Mouse (Mus musculus) hindbrain, embryonic 13.5 days (tissue): ENCODE data around the gene Cat. TPM values are rescaled to one million over a fixed set of nuclear protein-coding genes. Genes with fewer than 3 reads are reported as not detected.
A peak's percentile ranks its signal among the peaks of the same experiment; 100 is the strongest.

Source experiments
- ATAC-seq: fragments of 200-750 bp; cut with Nextera tagmentation; 2 replicates; pipeline ENCODE4 v1.8.0; 2017; ENCODE audit warnings: moderate TSS enrichment; ENCODE audit not compliant: low FRiP score
- H3K27ac ChIP-seq: fragments of 300-500 bp; sonication (generic); 2 replicates; pipeline ENCODE4 v1.5.1; 2015; ENCODE audit warnings: inconsistent platforms, mild to moderate bottlenecking, moderate library complexity
- H3K27me3 ChIP-seq: fragments of 300-500 bp; sonication (generic); 2 replicates; pipeline ENCODE4 v1.6.1; 2015; ENCODE audit warnings: mild to moderate bottlenecking, inconsistent platforms
- H3K36me3 ChIP-seq: fragments of 300-500 bp; sonication (generic); 2 replicates; pipeline ENCODE4 v1.6.1; 2015; ENCODE audit warnings: mild to moderate bottlenecking, inconsistent platforms
- H3K4me1 ChIP-seq: fragments of 300-500 bp; sonication (generic); replicated peaks from 2 replicates; pipeline ENCODE4 v1.6.1; 2015; ENCODE audit warnings: inconsistent platforms
- H3K4me2 ChIP-seq: fragments of 300-500 bp; sonication (generic); 2 replicates; pipeline ENCODE4 v1.6.1; 2015; ENCODE audit warnings: inconsistent platforms, mild to moderate bottlenecking, moderate library complexity
- H3K4me3 ChIP-seq: fragments of 300-500 bp; sonication (generic); 2 replicates; pipeline ENCODE4 v1.5.1; 2015; ENCODE audit warnings: mild to moderate bottlenecking, inconsistent platforms
- H3K9ac ChIP-seq: fragments of 300-500 bp; sonication (generic); 2 replicates; pipeline ENCODE4 v1.6.1; 2015; ENCODE audit warnings: mild to moderate bottlenecking, inconsistent platforms
- H3K9me3 ChIP-seq: fragments of 300-500 bp; sonication (generic); 2 replicates; pipeline ENCODE4 v1.6.1; 2016; ENCODE audit warnings: inconsistent platforms
- WGBS: fragments of 180-500 bp; shearing (Covaris S2); methylation state at CpG from one replicate; pipeline ENCODE4 v1.1.7; 2015; 5-methylcytosine and 5-hydroxymethylcytosine counted together
- polyA plus RNA-seq: library from polyadenylated mRNA; unstranded; fragments of >200 nt; fragmentation: Nextera tagmentation; extraction: Ambion mirVana; gene quantifications from 2 replicates; pipeline ENCODE4 v1.2.1, GENCODE M21; 2015

Gene Cat
- polyA plus RNA-seq, 1 experiment from 2014 or later = 74.1 TPM

DNA sequence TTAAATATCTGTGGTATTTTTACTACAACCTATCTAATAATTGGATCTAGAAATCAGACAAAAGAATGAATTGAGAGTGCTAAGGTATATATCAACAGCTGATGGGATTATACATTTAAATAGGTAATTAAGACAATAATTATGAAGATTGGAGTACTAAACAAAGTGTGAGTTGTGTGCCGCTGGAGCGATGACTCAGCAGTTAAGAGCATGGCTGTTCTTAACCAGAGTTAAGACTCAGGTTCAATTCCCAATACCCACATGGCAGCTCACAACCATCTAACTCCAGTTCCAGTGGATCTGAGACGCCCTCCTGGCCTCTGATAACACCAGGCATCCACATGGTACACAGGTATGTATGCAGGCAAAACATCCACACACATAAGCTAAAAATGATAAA, 11.6 kb downstream of the Cat start:
- Histone ChIP-seq H3K27ac (no peak overlapping the region), H3K9me3 (no peaks in the 10 kb centered on the region), H3K9ac (no peak overlapping the region), H3K4me2 (no peak overlapping the region), H3K27me3 (no peaks in the 10 kb centered on the region), H3K4me3 (no peak overlapping the region), H3K36me3 (peaks cover 58% of the 10 kb centered on the region), H3K4me1 (no peaks in the 10 kb centered on the region)
- ATAC-seq = no peak
- WGBS = 97% methylated on average over 3 of the region's 3 CpGs

DNA sequence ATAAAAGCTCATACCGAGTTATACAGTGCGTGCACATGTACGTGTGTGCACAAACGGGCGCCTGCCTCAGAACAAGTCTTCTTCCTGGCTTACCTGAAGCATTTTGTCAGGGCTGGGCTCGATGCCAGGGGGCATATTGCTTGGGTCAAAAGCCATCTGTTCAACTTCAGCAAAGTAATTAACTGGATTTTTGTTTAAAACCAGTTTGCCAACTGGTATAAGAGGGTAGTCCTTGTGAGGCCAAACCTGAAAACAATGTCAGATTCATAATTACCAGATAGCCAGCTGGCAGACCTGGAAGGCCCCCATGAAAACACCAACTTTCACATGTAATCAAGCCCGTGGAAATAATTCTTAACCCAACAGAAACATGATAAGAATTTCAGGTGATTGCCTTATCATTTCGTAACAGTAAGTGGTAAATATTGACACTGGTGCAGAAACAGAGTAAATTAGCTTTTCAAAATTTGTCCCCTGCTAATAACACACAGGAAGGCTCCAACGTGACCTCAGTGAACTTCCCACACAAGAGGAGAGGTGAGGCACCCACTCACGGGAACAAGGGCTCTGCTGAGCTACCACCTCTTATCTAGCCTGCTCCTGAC, 17.9 kb downstream of the Cat start:
- H3K27ac ChIP-seq = no peak overlapping the region
- WGBS = 92% methylated on average over 10 of the region's 10 CpGs
- no peak for ATAC-seq
- H3K9me3 ChIP-seq = no peaks in the 10 kb centered on the region
- no peak overlapping the region for H3K4me3 ChIP-seq
- H3K27me3 ChIP-seq = no peaks in the 10 kb centered on the region
- peaks cover 74% of the 10 kb centered on the region for H3K36me3 ChIP-seq
- no peaks in the 10 kb centered on the region for H3K4me1 ChIP-seq
- no peak overlapping the region for H3K4me2 ChIP-seq
- H3K9ac ChIP-seq = no peak overlapping the region

DNA sequence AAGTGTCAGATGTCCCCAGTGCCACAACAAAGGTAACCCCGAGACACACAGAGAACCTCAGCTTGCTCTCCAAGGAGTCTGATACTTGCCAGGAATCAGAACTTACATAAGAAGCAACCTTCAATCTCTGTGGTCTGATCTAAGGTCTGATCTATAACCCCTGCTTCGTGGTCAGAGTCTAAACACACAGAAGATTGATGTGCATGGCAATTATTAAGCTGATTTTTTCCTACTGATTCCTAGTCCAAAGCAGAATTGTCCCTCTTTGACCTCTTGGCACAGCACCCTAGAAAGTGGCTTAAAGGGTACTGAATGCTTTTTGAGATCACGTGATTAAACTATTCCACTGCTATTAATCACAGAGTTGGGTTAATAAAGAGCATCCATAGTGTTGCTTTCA, 18.7 kb downstream of the Cat start:
- Histone ChIP-seq H3K27me3 (no peaks in the 10 kb centered on the region), H3K36me3 (peaks cover 78% of the 10 kb centered on the region), H3K4me3 (no peak overlapping the region), H3K4me2 (no peak overlapping the region), H3K27ac (no peak overlapping the region), H3K9ac (no peak overlapping the region), H3K9me3 (no peaks in the 10 kb centered on the region), H3K4me1 (no peaks in the 10 kb centered on the region)
- 93% methylated on average over 3 of the region's 3 CpGs for WGBS
- no peak for ATAC-seq

DNA sequence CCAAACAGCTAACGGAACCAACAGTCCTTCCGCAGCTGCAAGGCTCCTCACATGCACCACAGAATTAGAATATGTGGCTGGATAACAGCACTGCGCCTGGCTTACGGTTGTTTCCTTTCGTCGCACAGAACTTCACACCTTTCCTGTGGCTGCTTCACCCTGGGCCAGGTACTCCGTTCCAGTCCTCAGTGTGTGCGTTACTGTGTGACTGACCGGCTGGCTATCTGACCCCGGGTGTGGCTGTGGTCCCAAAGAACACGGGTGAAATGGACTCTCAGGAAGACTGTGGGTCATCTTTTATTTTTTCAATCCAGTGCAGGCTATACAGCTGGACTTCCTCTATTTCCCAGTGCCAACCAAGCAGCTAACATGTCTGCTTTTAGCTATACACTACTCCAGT, 19.5 kb downstream of the Cat start:
- Histone ChIP-seq H3K4me1 (no peaks in the 10 kb centered on the region), H3K4me2 (no peak overlapping the region), H3K9ac (no peak overlapping the region), H3K9me3 (no peaks in the 10 kb centered on the region), H3K36me3 (peaks cover 77% of the 10 kb centered on the region), H3K4me3 (no peak overlapping the region), H3K27ac (no peak overlapping the region), H3K27me3 (no peaks in the 10 kb centered on the region)
- ATAC-seq = no peak
- 92% methylated on average over 11 of the region's 11 CpGs for WGBS

DNA sequence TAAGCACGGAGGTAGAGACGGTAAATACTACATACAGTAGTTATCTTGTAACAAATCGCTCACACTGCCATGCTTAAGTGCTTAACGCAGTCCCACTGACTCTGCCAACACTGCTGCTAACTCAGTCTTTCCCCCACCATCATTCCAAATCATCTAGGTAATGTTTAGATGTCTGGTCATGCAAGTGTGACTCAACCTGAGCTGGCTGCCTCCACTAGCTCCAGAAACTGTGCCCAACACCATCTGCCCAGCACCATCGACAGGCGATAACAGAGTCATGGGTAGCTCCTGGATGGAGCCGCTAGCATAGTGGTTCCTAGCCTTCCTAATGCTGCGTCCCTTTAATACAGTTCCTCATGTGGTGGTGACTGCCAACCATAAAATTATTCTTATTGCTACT, 20.4 kb downstream of the Cat start:
- Histone ChIP-seq H3K9me3 (no peaks in the 10 kb centered on the region), H3K4me2 (no peak overlapping the region), H3K4me3 (no peak overlapping the region), H3K27ac (no peak overlapping the region), H3K36me3 (peaks cover 77% of the 10 kb centered on the region), H3K27me3 (no peaks in the 10 kb centered on the region), H3K9ac (no peak overlapping the region), H3K4me1 (no peaks in the 10 kb centered on the region)
- no peak for ATAC-seq
- over 99% methylated on average over 8 of the region's 8 CpGs for WGBS

DNA sequence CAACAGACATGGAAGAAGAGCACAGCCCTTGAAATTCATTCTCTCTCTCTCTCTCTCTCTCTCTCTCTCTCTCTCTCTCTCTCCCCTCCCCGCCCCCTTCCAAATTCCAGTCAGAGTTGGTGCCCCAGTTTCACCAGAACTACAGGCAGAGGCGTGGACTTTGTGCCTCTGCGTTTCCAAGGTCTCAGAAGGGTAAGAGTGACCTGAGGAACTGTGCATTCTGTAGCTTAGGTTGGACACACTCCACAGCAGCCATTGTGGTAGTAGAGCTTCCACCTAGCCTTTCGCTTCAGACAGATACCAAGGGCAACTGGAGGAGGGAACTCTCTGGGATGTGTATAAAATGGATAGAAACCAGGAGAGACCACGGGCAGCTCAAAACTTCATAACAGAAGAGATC, 22.2 kb downstream of the Cat start:
- Histone ChIP-seq H3K36me3 (peaks cover 86% of the 10 kb centered on the region), H3K9ac (no peak overlapping the region), H3K4me2 (no peak overlapping the region), H3K4me1 (no peaks in the 10 kb centered on the region), H3K27ac (no peak overlapping the region), H3K9me3 (no peaks in the 10 kb centered on the region), H3K27me3 (no peaks in the 10 kb centered on the region), H3K4me3 (no peak overlapping the region)
- 95% methylated on average over 5 of the region's 5 CpGs for WGBS
- ATAC-seq = no peak

DNA sequence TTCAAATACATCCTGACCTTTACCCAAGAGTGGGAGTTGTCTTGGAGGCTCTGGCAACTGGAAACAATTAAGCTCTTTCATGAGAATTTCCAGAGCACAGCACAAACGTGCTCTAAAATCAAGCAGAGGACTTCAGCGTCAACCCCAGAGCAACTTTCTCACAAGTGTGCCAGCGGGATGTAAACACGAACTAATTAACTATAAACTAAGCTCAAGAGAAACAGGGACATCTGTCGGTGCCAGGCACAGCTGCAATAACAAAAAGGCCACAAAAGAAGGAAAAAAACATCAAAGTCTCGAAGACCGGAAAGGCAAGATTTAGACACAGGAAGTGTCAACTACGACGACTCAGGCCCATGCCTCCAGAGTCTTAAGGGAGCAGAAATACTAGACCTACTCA, 23.2 kb downstream of the Cat start:
- peak overlapping the region; percentile 27; the same call in 1 of the 2 replicates for H3K27ac ChIP-seq
- H3K9me3 ChIP-seq = no peaks in the 10 kb centered on the region
- no peak overlapping the region for H3K4me2 ChIP-seq
- 59% methylated on average over 9 of the region's 9 CpGs for WGBS
- no peaks in the 10 kb centered on the region for H3K27me3 ChIP-seq
- H3K4me3 ChIP-seq = no peak overlapping the region
- no peak for ATAC-seq
- H3K9ac ChIP-seq = no peak overlapping the region
- H3K36me3 ChIP-seq = peaks cover 77% of the 10 kb centered on the region
- no peaks in the 10 kb centered on the region for H3K4me1 ChIP-seq

DNA sequence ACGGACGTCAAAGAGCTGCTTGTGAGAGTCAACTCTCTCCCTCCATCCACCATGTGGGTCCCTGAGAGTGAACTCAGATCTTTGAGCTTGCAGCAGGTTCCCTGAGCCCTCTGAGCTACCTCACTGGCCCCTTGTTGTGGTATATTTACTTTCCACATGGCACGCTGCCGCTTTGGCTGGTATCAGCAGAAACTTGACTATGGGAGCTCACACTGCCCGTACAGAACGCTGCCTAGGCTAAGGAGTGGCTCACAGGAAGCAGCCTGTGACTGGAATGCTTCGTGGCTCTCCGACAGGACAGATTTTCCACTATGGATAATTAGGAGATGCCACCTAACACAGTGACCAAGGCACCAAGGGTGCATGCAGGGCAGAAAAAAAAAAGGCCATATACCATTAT, 23.8 kb downstream of the Cat start:
- Histone ChIP-seq H3K27me3 (no peaks in the 10 kb centered on the region), H3K36me3 (peaks cover 75% of the 10 kb centered on the region), H3K9me3 (no peaks in the 10 kb centered on the region), H3K9ac (no peak overlapping the region), H3K4me1 (no peaks in the 10 kb centered on the region), H3K27ac (peak overlapping the region; percentile 27; the same call in 1 of the 2 replicates), H3K4me3 (no peak overlapping the region), H3K4me2 (no peak overlapping the region)
- WGBS = 80% methylated on average over 8 of the region's 8 CpGs
- ATAC-seq = no peak

DNA sequence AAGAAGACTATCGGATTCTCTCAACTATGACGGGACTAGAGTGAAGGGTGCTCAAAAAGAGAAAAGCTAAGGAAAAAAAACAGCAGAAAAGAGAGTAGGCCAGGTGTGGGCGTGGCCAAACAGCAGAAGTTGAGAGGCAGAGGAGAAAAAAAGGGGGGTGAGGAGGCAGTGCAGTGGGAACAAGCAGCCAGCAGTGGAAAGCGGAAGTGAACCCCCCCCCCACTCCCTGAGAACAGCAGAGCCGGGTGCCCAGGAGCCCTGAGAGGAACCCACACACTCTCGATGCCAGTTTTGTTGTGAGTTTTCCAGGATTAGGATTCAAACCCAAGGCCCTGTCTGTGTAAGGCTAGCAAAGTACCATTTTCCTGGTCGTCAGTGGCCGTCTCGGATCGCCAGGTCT, 25.9 kb downstream of the Cat start:
- no peak overlapping the region for H3K9ac ChIP-seq
- no peaks in the 10 kb centered on the region for H3K27me3 ChIP-seq
- no peak overlapping the region for H3K27ac ChIP-seq
- no peak overlapping the region for H3K4me3 ChIP-seq
- H3K9me3 ChIP-seq = no peaks in the 10 kb centered on the region
- H3K4me1 ChIP-seq = no peaks in the 10 kb centered on the region
- WGBS = 94% methylated on average over 10 of the region's 10 CpGs
- peaks cover 77% of the 10 kb centered on the region for H3K36me3 ChIP-seq
- no peak overlapping the region for H3K4me2 ChIP-seq
- no peak for ATAC-seq

DNA sequence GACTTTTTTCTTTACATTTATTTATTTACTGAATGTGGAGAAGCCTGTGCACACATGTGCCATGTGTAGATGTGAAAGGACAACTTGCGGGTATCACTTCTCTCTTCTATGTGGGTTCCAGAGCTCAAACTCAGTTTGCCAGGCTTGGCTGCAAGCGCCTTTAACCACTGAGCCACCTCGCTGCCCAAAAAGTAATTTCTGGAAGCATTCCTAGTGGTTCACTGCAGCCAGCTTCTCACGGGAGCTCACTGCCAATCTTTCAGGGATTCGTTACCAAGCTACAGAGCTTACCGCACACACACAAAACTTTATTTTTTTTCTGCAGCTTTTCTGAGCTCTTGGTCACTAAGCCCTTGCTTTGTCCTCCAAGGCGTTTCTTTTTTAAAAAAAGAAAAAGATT, 27.3 kb downstream of the Cat start:
- Histone ChIP-seq H3K4me2 (no peak overlapping the region), H3K27ac (no peak overlapping the region), H3K36me3 (peaks cover 78% of the 10 kb centered on the region), H3K4me1 (no peaks in the 10 kb centered on the region), H3K27me3 (no peaks in the 10 kb centered on the region), H3K9me3 (no peaks in the 10 kb centered on the region), H3K4me3 (no peak overlapping the region), H3K9ac (no peak overlapping the region)
- no peak for ATAC-seq
- 91% methylated on average over 7 of the region's 7 CpGs for WGBS

DNA sequence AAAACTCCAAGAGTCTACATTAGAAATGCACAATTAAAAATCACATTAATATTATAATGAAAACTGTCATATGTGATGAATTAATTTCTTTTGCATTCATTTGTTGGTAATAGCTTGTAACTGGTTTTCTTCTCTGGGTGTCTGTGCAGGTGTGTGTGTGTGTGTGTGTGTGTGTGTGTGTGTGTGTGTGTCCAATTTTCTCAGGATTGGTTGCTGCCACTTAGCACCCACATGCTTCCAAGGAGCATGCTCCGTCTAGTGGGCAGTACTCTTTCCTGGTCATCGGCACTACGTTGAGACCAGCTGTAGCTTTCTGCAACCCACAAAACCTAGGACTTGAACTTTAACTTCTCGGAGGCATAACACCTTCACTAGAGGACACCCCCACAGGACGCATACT, 27.9 kb downstream of the Cat start:
- Histone ChIP-seq H3K27me3 (no peaks in the 10 kb centered on the region), H3K4me3 (no peak overlapping the region), H3K4me2 (no peak overlapping the region), H3K9me3 (no peaks in the 10 kb centered on the region), H3K36me3 (peaks cover 78% of the 10 kb centered on the region), H3K4me1 (no peaks in the 10 kb centered on the region), H3K9ac (no peak overlapping the region), H3K27ac (no peak overlapping the region)
- ATAC-seq = peak; percentile 52; the same call in 1 of the 2 replicates
- WGBS = 84% methylated on average over 5 of the region's 5 CpGs

DNA sequence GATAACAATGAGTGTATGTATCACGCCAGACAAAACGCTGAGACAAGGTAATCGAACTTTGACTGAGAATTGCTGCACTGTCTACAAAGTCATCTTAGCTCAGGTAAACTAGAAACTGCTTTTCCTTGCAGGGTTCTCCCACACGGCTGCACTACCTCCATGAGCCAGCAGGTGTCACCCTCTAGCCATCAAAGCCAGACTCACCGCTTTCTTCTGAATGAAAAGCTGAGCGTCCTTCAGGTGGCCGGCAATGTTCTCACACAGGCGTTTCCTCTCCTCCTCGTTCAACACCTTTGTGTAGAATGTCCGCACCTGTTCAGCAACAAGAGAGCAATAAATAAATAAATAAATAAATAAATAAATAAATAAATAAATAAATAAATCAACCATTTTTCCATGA, 28.3 kb downstream of the Cat start:
- H3K36me3 ChIP-seq = peaks cover 74% of the 10 kb centered on the region
- no peaks in the 10 kb centered on the region for H3K9me3 ChIP-seq
- no peak overlapping the region for H3K4me3 ChIP-seq
- no peak overlapping the region for H3K4me2 ChIP-seq
- H3K27ac ChIP-seq = no peak overlapping the region
- no peak overlapping the region for H3K9ac ChIP-seq
- peak; percentile 85 for ATAC-seq
- H3K4me1 ChIP-seq = no peaks in the 10 kb centered on the region
- no peaks in the 10 kb centered on the region for H3K27me3 ChIP-seq
- 23% methylated on average over 10 of the region's 10 CpGs for WGBS

DNA sequence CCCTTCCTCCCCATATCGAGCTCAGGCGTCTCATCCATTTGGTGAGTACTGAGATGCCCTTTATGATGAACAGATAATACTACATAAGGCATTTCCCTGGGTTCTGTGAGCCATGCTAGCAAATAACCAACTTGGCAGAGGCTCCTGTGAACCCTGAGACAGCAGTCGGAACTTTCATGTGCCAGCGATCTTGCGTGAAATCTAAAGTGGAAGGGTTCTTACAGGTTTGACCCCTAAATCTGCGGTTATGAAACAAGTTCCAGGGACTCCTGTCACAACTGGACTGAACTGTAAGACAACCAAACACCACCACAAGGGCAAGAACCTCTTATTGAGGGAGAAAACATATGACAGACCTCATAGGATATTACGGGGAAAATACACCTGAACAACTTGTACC, 29.2 kb downstream of the Cat start:
- Histone ChIP-seq H3K27me3 (no peaks in the 10 kb centered on the region), H3K4me2 (no peak overlapping the region), H3K27ac (no peak overlapping the region), H3K4me3 (no peak overlapping the region), H3K9me3 (no peaks in the 10 kb centered on the region), H3K4me1 (no peaks in the 10 kb centered on the region), H3K9ac (no peak overlapping the region), H3K36me3 (peaks cover 67% of the 10 kb centered on the region)
- 98% methylated on average over 7 of the region's 7 CpGs for WGBS
- no peak for ATAC-seq
